Comparison of ENCODE assay signal across 12 mouse cellular contexts in the genomic region with DNA sequence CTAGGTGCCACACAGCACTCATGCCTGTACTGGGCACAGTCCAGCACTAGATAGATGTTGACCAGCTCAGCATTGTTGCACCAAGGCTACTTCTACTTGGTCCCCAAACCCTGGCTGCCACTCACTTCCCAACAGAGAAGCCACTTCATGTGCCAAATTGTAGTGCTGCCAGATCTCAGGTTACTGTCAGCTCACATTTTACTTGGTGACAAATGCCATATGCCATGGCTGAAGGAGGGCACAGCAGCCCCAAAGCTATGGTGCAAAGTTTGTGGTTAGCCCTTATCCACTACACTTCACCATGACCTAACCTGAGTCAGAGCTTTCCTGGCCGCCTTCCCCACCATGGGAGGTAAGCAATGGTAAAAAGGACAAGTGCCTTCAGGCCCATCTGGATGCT.
DNase-seq lines count a peak whose midpoint lies in the region.
"Had no signal": no experiment of that assay in that cellular context is flagged by ENCODE, and none has a peak within 500 bp of the region (broad histone marks: within the 10 kb centered on the region; RNA-seq: fewer than 3 reads in every experiment).

No protein-coding gene starts in this region.

- intact Hi-C loops in left cerebral cortex, postnatal 4 days (cut with DNase I) = no loop called here
- intact Hi-C loops in left cerebral cortex, postnatal 10 days (cut with DNase I) = no loop called here

- peak; percentile 39 for DNase-seq in left cerebral cortex, postnatal 4 days
- no peak for DNase-seq in left cerebral cortex, postnatal 10 days (ENCODE audit: extremely low spot score in 1 of 2, low spot score in 2 of 2)
- peak; percentile 67 for DNase-seq in cerebellum, adult 11 months
- DNase-seq in cerebellum, postnatal 10 days = peak; percentile 80 to 83
- peak; percentile 40 for DNase-seq in gastrocnemius, postnatal 25 days
- DNase-seq in kidney, adult 8-10 months = no peak
- DNase-seq in right cerebral cortex, postnatal 10 days (ENCODE audit: low spot score in 2 of 2) = no peak
- no peak for DNase-seq in right cerebral cortex, adult 18-20 months
- DNase-seq: kidney, postnatal 14 days; lung, adult 18-20 months; right cerebral cortex, postnatal 25 days; thymus, postnatal 36 days had no signal

Comparison
In these comparisons a context has a peak if more than half of its experiments do, and no peak if none do; other contexts are left out.
1. DNase-seq: peak in left cerebral cortex, postnatal 4 days (single experiment), cerebellum, adult 11 months (single experiment), cerebellum, postnatal 10 days (2 of 2) and gastrocnemius, postnatal 25 days (single experiment); none in left cerebral cortex, postnatal 10 days (0 of 2), kidney, adult 8-10 months (0 of 2), right cerebral cortex, postnatal 10 days (0 of 2) and right cerebral cortex, adult 18-20 months (single experiment).